Mouse (Mus musculus) R1 (cell line): ENCODE measurements around the gene Foxp3.
A peak's percentile ranks its signal among the peaks of the same experiment; 100 is the strongest.

Experiments used
- DNase-seq: peaks from one replicate; pipeline ENCODE4 v3.0.0-alpha.2; 2018; ENCODE audit warnings: low read depth, low spot score

Gene Foxp3

DNA sequence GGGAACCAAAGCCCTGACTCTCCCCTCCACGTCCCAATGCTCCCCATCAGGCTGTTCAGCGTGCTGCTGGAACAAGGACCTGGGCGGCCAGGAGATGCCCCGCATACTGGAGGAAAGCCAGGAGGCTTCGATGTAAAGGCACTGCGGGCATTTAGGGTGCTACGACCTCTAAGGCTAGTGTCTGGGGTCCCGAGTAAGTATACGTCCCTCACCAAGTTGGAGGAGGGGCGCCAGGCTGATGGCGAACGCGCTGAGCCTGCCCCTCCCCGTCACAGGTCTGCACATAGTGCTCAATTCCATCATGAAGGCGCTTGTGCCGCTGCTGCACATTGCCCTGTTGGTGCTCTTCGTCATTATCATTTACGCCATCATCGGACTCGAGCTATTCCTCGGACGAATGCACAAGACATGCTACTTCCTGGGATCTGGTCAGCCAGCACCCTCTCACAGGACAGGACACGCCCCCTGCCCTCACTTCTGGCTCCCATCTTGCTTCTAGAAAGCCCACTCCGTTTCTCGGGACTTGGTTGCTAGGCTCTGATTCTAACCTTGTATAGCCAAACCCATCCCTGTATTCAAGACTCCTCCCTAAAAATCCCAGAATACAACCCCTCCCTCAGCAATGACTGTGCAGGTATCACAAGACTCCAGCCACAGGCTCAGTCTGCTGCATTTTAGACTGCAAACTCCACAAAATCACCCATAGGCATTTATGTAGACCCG, 37.3 kb downstream of the Foxp3 start:
- peak; percentile 60 for DNase-seq

DNA sequence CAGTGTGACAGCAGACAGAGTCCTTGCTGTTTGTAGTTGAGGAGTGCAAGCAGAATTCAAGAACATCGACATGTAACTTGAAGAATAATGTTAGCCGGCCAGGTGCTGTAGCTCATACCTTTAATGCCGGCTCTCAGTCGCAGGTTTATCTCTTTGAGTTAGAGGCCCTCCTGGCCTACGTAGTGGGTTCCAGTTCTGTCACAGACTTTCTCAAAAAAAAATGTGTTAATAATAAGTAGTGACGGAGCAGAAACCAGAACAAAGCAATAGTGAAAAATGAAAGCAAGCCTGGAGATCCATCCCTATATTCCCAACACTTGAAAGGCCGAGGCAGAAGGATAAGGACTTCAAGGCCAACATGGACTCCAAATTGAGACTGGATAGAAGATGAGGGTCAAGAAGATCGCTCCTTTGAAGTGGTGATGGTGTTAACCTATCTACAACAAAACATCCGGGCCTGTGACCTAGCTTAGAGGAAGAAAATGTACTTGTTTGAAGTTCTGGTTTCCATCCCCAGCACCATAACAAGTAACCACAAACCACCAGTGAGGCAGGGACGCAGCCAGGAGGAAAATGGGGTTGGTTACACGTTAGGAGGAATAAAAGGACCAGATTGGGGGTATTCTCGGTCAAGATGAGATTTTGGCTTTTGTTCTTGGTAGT, 44.6 kb downstream of the Foxp3 start:
- DNase-seq: no peak

DNA sequence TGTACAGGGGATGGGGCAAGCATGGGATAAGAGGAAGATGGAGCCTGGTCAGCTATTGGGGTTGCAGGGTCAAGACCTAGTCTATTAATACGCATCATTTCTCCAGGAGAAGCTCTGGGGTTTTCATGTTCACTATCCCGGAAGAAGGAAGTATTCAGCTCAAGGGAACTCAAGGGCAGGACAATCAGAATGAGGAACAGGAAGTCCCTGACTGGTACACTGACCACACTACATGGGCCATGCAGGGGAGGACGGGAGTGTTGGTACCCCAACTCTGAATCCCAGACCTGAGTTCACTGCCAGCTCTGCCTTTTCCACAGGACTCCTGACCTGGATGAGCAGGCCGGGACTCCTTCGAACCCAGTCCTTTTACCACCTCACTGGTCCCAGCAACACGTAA, 59.1 kb downstream of the Foxp3 start:
- DNase-seq: no peak

DNA sequence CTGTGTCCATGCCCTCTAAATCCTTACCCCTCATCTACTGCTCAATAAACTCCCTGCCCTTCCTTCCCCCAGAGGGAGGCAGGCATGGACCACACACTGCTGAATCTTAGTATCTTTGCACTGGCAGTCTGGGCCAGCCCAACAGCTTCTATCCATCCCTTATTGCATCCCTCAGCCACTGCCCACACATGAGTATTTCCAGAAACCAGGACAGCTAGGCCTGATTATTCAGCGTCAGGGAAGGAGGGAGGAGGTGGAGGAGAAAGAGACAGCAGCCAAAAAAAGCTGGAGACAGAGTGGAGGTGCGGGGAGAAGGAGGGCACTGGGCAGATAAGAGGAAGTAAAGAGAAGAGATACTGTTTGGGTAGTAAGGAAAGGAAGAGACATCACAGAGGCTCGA, 61.7 kb downstream of the Foxp3 start:
- DNase-seq: no peak

DNA sequence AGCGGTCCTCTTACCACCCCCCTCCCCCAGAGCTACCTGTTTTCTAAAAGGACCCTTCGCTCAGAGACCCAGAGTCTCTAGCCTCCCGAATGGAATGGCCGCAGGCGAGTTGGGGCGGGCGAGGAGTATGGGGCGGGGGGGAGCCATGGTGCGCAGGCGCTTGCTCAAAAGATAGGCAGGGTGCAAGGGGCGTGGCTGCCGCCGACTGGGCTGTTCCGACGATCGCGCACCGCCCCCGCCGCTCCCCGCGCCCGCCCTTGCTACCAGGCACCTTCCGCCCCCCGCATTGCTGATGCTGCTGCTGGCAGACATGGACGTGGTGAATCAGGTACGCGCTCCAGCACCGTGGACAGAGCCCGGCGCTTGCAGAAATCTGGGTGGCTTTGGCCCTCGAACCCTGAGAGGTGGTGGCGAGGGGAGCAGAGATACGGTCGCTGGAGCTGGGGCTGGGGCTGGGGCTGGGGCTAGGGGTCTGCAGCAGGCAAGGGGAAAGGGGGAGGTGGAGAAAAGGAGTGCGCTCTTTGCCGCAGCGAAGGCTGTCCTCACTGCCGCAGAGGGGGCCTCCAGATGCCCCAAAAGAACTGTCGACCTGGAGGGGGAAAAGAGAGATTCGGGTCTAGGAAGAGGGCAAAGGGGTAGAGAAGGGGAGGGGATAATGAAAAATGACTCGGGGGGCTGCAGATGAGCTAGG, 65.1 kb downstream of the Foxp3 start, which contains the start of gene Syp:
Gene Syp, plus strand, starts transcription at position 71 of the 691 bp plus-strand sequence.
- DNase-seq: peak; percentile 90

DNA sequence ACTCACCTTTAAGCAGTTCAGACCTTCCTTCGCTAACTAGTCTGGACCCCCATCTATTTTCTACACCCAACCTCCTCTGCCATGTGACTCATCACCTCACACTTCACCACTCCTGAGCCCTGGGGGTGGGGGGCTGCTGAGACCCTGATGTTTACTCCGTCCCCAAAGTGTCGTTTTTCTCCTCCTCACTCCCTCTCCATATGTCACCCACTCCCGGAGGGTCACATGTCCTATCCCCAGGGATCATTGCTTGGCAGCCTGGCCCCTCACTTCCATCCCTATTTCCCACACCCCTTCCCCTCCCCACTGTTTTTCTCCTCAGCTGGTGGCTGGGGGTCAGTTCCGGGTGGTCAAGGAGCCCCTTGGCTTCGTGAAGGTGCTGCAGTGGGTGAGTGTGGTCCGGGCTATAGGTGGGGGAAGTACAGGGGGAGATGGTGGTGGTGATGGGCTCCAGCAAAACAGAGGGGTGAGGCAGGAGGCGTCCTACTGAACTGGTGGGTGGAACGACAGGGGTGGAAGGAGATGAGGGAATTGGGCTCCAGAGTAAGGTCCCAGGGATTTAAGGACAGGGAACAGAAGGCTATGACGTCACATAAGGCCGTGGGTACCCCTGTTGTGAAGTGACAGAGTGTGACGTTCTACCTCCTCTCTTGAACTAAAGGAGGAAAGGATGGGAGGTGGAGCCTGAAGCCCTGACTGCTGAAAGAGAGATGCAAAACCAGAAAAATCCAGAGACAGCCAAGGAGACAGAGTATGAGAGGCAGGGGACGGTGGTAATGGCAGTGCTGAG, 66.3 kb downstream of the Foxp3 start:
- DNase-seq: no peak

DNA sequence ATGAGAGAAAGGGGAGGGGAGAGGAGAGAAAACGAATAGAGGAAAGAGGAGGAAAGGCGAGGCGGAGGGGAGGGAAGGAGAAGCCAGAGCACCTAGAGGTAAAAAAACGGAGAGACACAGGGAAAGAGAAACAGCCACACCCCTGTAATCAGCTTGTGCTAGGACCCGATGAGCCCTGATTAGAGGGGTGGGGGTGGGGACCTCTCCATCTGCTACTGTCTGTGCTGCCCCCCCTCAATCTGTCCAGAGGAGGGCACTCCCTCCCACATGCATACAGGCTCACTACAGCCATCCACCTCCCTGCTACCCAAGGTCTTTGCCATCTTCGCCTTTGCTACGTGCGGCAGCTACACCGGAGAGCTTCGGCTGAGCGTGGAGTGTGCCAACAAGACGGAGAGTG, 67.3 kb downstream of the Foxp3 start:
- DNase-seq: peak; percentile 11
